Mouse (Mus musculus): ENCODE data around the gene Car3. TPM values are rescaled to one million over a fixed set of nuclear protein-coding genes. Genes with fewer than 3 reads are reported as not detected.

Gene Car3
- polyA plus RNA-seq, 1 experiment from 2014 or later, result 1.3 TPM

DNA sequence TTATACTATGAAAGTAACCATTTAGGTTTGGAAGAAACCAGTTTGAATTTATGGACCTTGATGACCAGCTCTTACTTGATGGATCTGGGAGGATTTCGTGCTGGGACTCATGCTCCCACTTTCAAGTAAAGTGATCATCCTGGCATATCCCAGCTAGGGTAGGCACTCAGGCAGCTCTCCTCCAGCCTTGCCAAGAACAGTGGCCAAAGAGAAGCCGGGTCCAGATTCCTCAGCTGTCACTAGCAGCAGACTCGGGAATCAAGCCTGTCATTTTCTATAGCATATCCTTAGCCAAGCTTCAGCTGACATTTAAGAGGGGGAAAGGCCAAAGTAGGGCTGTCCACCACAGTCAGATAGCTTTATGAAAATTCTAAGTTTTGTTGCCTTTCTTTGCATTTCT is 3.0 kb upstream of the Car3 start:
- H3K4me1 ChIP-seq, result peaks cover 17% of the 10 kb centered on the region
- H3K27me3 ChIP-seq, result no peaks in the 10 kb centered on the region
- no peak overlapping the region for H3K4me3 ChIP-seq (replicated peaks)
- no peak for ATAC-seq (ENCODE audit: low FRiP score)
- H3K9ac ChIP-seq, result no peak overlapping the region
- no peaks in the 10 kb centered on the region for H3K9me3 ChIP-seq
- H3K36me3 ChIP-seq (replicated peaks), result no peaks in the 10 kb centered on the region
- H3K4me2 ChIP-seq, result no peak overlapping the region
- no peak overlapping the region for H3K27ac ChIP-seq
- 80% methylated on average over 3 of the region's 3 CpGs for WGBS

DNA sequence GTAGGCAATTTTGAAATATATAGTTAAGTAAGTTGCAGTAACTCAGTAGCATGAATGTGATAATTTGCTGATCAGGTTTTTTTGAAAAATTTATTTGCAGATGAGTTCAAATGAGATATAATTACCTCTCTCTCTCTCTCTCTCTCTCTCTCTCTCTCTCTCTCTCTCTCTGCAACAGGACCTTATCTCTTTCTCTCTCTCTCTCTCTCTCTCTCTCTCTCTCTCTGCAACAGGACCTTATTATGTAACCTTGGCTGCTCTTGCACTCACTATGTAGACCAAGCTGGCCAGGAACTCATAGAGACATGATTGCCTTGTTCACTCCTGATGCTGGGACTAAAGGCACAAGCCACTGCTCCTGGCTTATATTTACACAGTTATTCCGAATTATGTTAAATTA is 2.1 kb upstream of the Car3 start:
- Histone ChIP-seq H3K9ac (no peak overlapping the region), H3K4me2 (no peak overlapping the region), H3K4me1 (peaks cover 17% of the 10 kb centered on the region), H3K27me3 (no peaks in the 10 kb centered on the region), H3K36me3 (replicated peaks) (no peaks in the 10 kb centered on the region), H3K4me3 (replicated peaks) (no peak overlapping the region), H3K9me3 (no peaks in the 10 kb centered on the region), H3K27ac (no peak overlapping the region)
- WGBS, result 91% methylated on average over 1 of the region's 1 CpGs
- ATAC-seq (ENCODE audit: low FRiP score), result no peak

DNA sequence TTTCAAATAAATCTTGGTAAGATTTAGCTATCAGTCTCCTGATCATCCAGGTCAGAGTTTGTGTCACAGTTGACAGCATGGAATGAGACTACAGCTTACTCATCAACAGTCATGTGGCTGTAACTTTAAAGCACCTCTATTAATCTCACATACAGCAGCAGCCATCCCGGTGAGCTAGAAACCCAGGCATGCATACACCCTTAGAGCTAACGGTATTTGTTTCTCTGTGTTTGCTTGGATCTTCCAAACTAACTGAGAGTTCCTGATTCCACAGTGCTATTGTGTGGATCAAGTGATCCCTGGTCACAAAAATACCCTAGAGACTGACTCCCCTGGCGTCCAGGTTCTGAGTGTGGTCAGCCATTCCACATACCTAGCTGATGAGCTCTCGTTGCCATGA is 1.5 kb upstream of the Car3 start:
- Histone ChIP-seq H3K4me3 (replicated peaks) (no peak overlapping the region), H3K9me3 (no peaks in the 10 kb centered on the region), H3K4me2 (peak overlapping the region; percentile 75), H3K9ac (no peak overlapping the region), H3K4me1 (peaks cover 17% of the 10 kb centered on the region), H3K27ac (no peak overlapping the region), H3K36me3 (replicated peaks) (no peaks in the 10 kb centered on the region), H3K27me3 (no peaks in the 10 kb centered on the region)
- ATAC-seq (ENCODE audit: low FRiP score), result no peak
- 20% methylated on average over 4 of the region's 4 CpGs for WGBS

DNA sequence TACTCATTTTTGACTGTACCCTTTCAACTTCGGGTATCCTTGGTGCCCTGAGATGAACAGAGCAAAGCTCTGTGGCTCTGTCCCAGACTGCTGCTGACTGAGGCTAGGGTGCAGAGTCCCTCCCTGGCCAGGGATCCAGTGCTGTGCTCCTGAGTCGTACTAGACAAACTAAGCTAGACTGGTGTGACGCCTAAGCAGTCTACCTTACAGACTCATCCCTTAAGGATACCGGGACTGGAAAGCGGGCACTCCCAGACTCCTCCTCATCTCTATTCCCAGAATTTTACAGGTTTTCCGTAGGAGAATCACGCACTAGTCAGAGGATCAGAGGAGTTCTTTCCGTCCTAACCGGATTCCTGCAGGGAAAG is 674 bp upstream of the Car3 start:
- Histone ChIP-seq H3K9me3 (no peaks in the 10 kb centered on the region), H3K4me2 (peak overlapping the region; percentile 75), H3K9ac (peak overlapping the region; percentile 56), H3K27me3 (no peaks in the 10 kb centered on the region), H3K27ac (no peak overlapping the region), H3K36me3 (replicated peaks) (no peaks in the 10 kb centered on the region), H3K4me3 (replicated peaks) (peak overlapping the region; percentile 44), H3K4me1 (peaks cover 17% of the 10 kb centered on the region)
- under 1% methylated on average over 9 of the region's 9 CpGs for WGBS
- ATAC-seq (ENCODE audit: low FRiP score), result peak; percentile 82

DNA sequence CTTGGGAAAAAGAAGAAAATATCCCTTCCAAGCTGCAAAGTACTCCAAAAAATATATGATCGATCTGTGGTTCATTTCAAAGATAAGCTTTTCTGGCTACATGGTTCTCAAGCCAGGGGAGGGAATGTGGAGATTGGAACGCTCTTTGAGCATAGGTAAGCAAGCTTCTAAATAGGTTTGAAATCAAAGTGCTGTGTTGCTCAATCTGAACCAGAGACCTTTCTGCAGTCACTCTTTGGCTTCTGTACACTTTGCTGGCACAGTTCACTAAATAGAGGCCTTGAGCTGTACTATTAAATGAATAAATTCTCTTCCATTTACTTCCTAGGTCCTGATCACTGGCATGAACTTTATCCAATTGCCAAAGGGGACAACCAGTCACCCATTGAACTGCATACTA is 610 bp downstream of the Car3 start:
- Histone ChIP-seq H3K36me3 (replicated peaks) (no peaks in the 10 kb centered on the region), H3K4me1 (peaks cover 17% of the 10 kb centered on the region), H3K27ac (no peak overlapping the region), H3K9me3 (no peaks in the 10 kb centered on the region), H3K27me3 (no peaks in the 10 kb centered on the region), H3K4me2 (no peak overlapping the region), H3K9ac (no peak overlapping the region), H3K4me3 (replicated peaks) (no peak overlapping the region)
- ATAC-seq (ENCODE audit: low FRiP score), result no peak
- 93% methylated on average over 2 of the region's 2 CpGs for WGBS

DNA sequence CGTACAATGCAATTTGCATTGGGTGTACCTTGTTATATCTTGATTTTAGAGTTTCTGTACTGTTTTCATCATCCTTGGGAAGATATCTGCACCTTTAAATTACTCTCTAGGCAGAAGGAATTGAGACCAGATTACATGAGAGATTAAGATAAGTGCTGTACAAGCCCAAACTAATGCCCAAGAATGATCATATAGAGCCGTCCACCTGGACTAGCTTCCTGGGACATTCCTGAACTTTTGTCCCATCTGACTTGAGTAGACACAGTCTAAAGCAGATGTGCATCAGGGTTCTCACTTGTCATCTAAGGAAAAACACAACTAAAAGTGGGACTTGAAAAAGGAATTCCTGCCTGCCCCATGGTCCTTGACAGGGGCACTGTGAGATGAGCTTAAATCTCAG is 2.6 kb downstream of the Car3 start:
- H3K27me3 ChIP-seq, result no peaks in the 10 kb centered on the region
- 79% methylated on average over 2 of the region's 2 CpGs for WGBS
- H3K4me1 ChIP-seq, result peaks cover 17% of the 10 kb centered on the region
- H3K9me3 ChIP-seq, result no peaks in the 10 kb centered on the region
- ATAC-seq (ENCODE audit: low FRiP score), result no peak
- H3K4me2 ChIP-seq, result no peak overlapping the region
- no peak overlapping the region for H3K4me3 ChIP-seq (replicated peaks)
- no peak overlapping the region for H3K27ac ChIP-seq
- no peak overlapping the region for H3K9ac ChIP-seq
- H3K36me3 ChIP-seq (replicated peaks), result no peaks in the 10 kb centered on the region

DNA sequence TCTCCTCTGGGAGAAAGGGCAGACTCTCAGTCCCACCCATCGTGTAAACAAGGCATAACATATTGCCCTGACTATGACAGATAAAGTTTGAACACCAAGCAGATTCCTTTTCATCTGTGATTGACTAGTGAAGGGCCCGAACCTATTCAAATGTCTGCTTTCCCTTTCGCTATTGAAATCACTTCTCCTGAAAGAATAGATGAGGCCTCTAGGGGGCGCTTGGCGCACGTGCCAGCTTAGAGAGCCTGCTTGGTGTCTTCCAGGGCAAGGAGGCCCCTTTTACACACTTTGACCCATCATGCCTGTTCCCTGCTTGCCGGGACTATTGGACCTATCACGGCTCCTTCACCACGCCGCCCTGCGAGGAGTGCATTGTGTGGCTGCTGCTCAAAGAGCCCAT is 6.5 kb downstream of the Car3 start:
- Histone ChIP-seq H3K4me2 (no peak overlapping the region), H3K4me3 (replicated peaks) (no peak overlapping the region), H3K27me3 (no peaks in the 10 kb centered on the region), H3K9me3 (no peaks in the 10 kb centered on the region), H3K9ac (no peak overlapping the region), H3K27ac (no peak overlapping the region), H3K36me3 (replicated peaks) (no peaks in the 10 kb centered on the region), H3K4me1 (no peaks in the 10 kb centered on the region)
- 0 out of 2 replicates have a peak, but pooled peaks have one; percentile 40 for ATAC-seq (ENCODE audit: low FRiP score)
- 18% methylated on average over 11 of the region's 11 CpGs for WGBS

DNA sequence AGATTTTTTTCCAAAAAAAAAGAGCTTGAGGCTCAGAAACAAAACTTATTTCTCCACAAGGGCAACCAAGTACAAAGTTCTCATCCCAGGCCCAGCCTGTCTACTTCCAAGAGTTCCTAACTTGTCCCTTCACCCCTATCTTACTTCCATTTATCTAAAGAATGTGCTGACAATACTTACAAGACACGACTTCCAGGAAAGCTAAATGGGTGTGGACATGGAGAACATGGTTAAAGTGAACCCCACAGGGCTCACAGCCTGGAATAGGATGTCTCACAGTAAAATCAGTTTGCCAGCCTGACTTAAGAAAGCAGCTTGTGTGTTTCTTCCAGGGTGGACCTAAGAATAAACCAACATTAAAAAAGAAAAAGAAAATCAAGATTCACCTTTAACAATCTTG is 7.2 kb downstream of the Car3 start:
- H3K27me3 ChIP-seq, result no peaks in the 10 kb centered on the region
- no peak overlapping the region for H3K27ac ChIP-seq
- WGBS, result 79% methylated on average over 1 of the region's 1 CpGs
- no peaks in the 10 kb centered on the region for H3K9me3 ChIP-seq
- H3K4me1 ChIP-seq, result no peaks in the 10 kb centered on the region
- H3K9ac ChIP-seq, result no peak overlapping the region
- ATAC-seq (ENCODE audit: low FRiP score), result no peak
- no peak overlapping the region for H3K4me3 ChIP-seq (replicated peaks)
- no peaks in the 10 kb centered on the region for H3K36me3 ChIP-seq (replicated peaks)
- H3K4me2 ChIP-seq, result no peak overlapping the region

DNA sequence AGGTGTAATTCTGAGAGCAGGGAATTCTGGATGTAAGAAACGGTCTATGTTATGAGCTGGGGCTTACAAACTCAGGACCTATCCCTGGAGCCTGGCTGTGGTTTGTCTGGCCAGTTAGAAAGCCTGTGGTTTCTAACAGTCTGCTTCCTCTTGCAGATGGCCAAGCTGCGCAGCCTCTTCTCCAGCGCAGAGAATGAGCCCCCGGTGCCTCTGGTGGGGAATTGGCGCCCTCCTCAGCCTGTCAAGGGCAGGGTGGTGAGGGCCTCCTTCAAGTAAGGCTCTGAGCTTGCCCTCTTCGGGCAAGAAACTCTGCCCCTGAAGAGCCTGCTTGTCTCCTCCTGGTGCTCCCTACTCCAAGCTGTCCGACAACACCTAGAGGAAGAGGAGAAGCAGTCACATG is 8.1 kb downstream of the Car3 start:
- Histone ChIP-seq H3K4me3 (replicated peaks) (no peak overlapping the region), H3K9ac (no peak overlapping the region), H3K36me3 (replicated peaks) (no peaks in the 10 kb centered on the region), H3K4me2 (no peak overlapping the region), H3K27ac (no peak overlapping the region), H3K27me3 (no peaks in the 10 kb centered on the region), H3K4me1 (no peaks in the 10 kb centered on the region), H3K9me3 (no peaks in the 10 kb centered on the region)
- ATAC-seq (ENCODE audit: low FRiP score), result no peak
- 57% methylated on average over 7 of the region's 7 CpGs for WGBS

DNA sequence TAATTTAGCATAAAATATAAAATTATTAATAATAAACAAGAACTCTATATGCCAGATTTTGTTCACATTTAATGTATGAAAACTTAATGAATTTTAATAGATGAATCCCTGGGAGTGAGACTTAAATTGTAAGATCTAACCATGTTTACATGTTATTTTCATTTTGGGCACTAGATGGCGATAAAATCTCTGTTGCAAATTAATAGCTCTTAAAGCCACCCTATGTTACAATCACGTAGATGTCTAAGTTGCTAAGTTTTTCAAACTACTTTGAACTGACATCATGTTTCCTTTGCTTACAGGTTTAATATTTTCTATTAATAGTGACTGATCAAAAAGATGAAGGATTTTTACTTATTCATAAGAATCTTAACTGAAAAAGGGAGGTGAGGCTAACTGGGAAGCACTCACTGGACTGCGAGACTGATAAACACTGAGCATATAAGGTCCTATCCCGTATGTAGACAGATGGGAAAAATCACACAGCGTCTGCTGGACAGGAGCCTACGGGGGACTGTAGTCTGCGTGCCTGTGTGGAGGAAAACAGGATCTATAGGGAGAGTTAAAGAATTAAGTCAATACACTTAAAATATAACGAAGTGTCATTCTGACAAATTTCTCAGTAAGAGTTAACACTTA is 11.2 kb downstream of the Car3 start:
- ATAC-seq (ENCODE audit: low FRiP score), result peak; percentile 62; the same call in 1 of the 2 replicates
- Histone ChIP-seq H3K4me1 (no peaks in the 10 kb centered on the region), H3K9me3 (no peaks in the 10 kb centered on the region), H3K4me2 (no peak overlapping the region), H3K4me3 (replicated peaks) (no peak overlapping the region), H3K27me3 (no peaks in the 10 kb centered on the region), H3K9ac (no peak overlapping the region), H3K36me3 (replicated peaks) (no peaks in the 10 kb centered on the region), H3K27ac (no peak overlapping the region)
- WGBS, result 50% methylated on average over 8 of the region's 8 CpGs

DNA sequence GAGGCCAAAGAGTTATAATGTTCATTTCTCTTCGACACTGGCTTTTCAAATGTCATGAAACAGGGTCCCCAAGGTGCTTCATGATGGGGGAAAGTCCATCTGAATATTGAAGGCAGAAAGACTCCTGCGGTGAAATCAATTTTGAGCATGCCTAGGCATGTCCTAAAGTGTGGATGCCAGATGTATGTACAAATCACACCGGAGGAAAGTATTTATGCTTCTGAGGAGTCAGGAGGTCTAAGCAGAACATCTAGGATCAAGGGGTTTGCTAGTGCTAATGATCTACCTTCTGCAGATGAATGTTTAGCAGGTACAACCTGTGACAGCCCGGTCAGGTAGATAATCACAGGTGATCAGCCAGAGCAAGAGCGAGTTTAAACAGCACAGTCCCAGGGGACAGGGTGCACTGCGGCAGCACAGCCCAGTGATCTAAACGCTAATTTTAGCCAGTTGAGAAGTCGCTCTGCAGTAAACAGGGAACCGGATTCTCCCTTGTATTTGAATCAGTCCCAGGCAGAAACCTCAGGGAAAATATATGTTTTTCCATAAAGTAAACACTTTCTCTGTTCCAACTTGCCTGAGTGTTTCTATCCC is 13.1 kb downstream of the Car3 start:
- Histone ChIP-seq H3K4me3 (replicated peaks) (no peak overlapping the region), H3K27me3 (no peaks in the 10 kb centered on the region), H3K4me2 (no peak overlapping the region), H3K4me1 (no peaks in the 10 kb centered on the region), H3K9me3 (no peaks in the 10 kb centered on the region), H3K9ac (no peak overlapping the region), H3K27ac (no peak overlapping the region), H3K36me3 (replicated peaks) (no peaks in the 10 kb centered on the region)
- no peak for ATAC-seq (ENCODE audit: low FRiP score)
- 81% methylated on average over 9 of the region's 9 CpGs for WGBS

DNA sequence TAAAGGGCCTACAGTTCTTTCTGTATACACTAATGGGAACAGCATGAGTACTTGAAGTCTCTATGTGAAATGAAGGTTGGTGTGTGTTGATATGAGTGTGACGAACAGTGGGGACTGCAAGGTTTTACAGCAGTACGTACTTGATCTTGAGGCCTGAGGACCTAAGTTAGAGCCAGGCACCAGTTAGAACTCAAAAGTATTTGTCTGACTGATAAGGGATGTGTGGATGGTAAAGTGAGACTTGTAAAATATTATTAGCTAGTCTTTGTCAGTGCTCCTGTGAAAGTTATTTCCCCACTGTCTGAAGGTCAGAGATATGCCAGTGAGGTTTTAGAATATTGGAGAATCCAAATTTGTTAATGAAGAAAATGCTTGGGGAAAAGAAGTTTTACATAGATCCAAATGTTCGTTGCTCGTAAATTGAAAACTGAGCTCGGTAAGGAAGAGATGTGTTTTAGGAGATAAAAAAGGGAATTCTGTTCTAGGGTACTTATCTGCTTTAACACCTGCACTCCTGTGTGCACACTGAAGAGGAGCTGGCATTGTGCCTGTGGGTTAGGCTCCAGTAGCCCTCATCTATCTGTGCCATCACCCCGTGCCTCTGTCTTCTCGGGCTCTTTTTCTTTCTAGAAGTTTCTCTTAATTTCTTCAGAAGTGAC is 14.1 kb downstream of the Car3 start:
- Histone ChIP-seq H3K9ac (no peak overlapping the region), H3K9me3 (no peaks in the 10 kb centered on the region), H3K36me3 (replicated peaks) (no peaks in the 10 kb centered on the region), H3K4me2 (no peak overlapping the region), H3K27ac (no peak overlapping the region), H3K27me3 (no peaks in the 10 kb centered on the region), H3K4me1 (no peaks in the 10 kb centered on the region), H3K4me3 (replicated peaks) (no peak overlapping the region)
- WGBS, result 93% methylated on average over 7 of the region's 7 CpGs
- ATAC-seq (ENCODE audit: low FRiP score), result no peak

DNA sequence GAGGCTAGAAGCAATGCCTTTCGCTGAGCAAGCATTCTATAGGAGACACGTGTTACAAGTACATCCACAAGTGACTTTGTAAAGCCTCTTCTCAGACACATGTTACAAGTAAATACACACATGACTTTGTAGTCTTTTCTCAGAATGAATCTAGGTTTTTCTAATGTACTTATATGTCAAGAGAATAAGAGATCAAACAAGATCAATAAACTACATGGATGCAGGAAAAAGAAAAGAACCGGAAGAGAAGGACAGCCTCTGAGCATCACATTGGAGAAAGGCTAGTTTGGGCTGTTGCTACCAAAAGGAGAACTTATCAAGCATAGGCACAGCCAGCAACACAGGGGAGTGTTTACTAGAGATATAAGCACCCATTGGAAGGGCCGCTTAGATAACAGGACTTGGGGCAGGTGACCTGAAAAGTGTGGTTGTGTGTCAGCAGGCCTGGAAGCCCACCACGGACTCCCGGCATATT is 15.5 kb downstream of the Car3 start:
- no peak overlapping the region for H3K4me3 ChIP-seq (replicated peaks)
- WGBS, result 75% methylated on average over 6 of the region's 6 CpGs
- no peaks in the 10 kb centered on the region for H3K4me1 ChIP-seq
- no peaks in the 10 kb centered on the region for H3K36me3 ChIP-seq (replicated peaks)
- no peak overlapping the region for H3K9ac ChIP-seq
- H3K27ac ChIP-seq, result no peak overlapping the region
- no peaks in the 10 kb centered on the region for H3K27me3 ChIP-seq
- no peak for ATAC-seq (ENCODE audit: low FRiP score)
- no peaks in the 10 kb centered on the region for H3K9me3 ChIP-seq
- H3K4me2 ChIP-seq, result no peak overlapping the region

All from forebrain, embryonic 12.5 days (tissue).